Mouse (Mus musculus) ES-E14 (cell line): ENCODE data around the gene Nfic.

ENCODE experiments used
- CHD2 ChIP-seq: IDR thresholded peaks from 2 replicates; pipeline ENCODE4 v1.6.1; 2014; ENCODE audit warnings: mild to moderate bottlenecking, low read depth, low read length, inconsistent platforms
- HCFC1 ChIP-seq: IDR thresholded peaks from 2 replicates; pipeline ENCODE4 v1.6.1; 2012; ENCODE audit warnings: low read length, inconsistent platforms, borderline replicate concordance; ENCODE audit not compliant: insufficient read depth
- MAFK ChIP-seq: IDR thresholded peaks from 2 replicates; pipeline ENCODE4 v1.6.1; 2014; ENCODE audit warnings: mild to moderate bottlenecking, low read depth, low read length, inconsistent platforms; ENCODE audit not compliant: insufficient read depth
- ZC3H11A ChIP-seq: IDR thresholded peaks from 2 replicates; pipeline ENCODE4 v1.6.1; 2012; ENCODE audit warnings: low read depth, mild to moderate bottlenecking, inconsistent platforms, low read length, borderline replicate concordance
- ZNF384 ChIP-seq: IDR thresholded peaks from 2 replicates; pipeline ENCODE4 v1.6.1; 2012; ENCODE audit warnings: low read depth, low read length, inconsistent platforms

DNA sequence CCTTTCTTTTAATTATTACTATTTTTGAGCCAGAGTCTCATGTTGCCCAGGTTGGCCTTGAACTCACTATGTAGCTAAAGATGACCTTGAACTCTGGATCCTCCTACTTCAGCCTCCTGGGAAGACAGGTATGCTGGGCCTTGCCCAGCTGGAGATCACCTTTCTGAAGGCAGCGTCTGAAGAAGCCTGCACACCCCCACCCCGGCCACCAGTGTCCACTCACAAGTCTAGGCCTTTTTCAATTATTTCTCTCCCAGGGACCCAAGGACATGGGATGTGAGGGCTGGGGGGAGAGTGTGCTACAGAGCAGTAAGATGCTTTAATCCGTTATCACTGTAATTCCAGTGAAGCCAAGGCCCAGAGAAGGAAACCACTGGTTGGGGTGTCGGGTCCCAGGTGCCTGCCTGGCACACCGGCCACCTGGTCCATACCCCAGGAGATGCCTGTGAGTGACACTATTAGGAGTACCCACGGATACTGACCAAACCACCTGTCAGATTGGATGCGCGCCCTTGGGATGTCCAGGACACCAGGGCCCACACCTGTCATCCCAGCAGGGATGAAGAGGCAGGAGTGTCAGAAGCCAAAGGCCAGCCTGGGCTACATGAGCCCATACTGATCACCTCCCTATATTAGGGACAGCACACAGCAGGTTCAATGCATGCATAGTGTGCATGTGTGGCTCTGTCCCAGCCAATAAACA is 27.5 kb downstream of the Nfic start:
- no peak for TF ChIP-seq ZC3H11A
- TF ChIP-seq HCFC1 = no peak
- no peak for TF ChIP-seq MAFK
- TF ChIP-seq ZNF384 = no peak
- TF ChIP-seq CHD2 = no peak
